Mouse (Mus musculus) v-Abl transformed pro-B cells (cell line): Measurements from ENCODE around the gene Popdc3.
"Not testable (repeated sequence)": the region's sequence is repeated elsewhere in the genome, so short reads cannot be mapped to it uniquely, and the experiment has no call there.

Experiments
- in situ Hi-C, 2 experiments: fragments of 400-800 bp; cut with MboI; formaldehyde crosslinking; loops; one replicate each; pipeline ENCODE4 v1.15.1; 2025; ENCODE audit not compliant: unreplicated experiment in 2 of 2

The Popdc3 gene

DNA sequence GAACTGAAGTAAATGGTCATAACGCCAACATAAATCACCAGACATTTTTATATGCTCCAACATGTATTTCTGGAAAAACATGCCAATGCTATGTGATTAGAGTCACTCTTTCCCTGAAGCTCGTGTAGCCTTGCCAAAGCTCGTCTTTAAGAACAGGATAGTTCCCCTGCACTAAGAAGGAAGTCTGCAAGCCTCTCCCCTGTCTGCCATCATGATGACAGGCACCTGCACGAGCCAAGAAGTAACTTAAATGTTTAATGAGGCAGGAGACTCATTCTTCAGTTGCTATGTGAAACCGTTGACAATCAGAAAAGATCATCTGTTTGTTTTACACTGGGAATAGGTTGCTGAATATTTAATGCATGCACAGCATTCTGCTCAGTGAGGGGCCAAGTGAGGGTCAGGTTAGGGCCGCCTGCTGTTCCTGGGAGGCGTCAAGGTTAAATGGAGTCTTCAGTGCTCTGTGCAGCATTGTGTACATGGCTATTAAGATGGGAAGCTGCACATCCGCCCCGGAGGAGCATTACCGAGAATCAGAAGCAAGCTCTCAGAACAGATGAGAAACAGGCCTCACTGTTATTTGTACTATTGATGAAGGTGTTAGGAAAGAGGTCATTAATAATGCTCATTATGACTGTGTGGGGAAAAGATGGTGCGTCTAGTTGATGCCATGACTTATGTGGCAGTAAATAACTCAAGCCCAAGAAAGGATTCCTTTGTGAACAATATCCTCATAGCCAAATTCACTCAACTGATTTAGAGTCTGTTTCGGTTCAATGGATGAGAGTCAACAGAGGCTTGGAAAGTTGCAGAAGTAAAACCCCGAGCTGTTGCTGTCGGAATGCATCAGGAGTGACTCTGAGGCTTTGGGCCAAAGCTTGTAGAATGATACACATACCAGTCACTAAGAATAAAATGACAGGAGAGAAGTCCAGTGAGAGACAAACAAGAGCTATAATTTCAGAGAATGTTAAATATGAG lies 15.7 kb downstream of the Popdc3 start:
- in situ Hi-C loops, result no loop called here

GRCm38 (mm10) chr10:45194531-45194930 lies 16.6 kb downstream of the Popdc3 start:
- in situ Hi-C loops, result no loop called here

DNA sequence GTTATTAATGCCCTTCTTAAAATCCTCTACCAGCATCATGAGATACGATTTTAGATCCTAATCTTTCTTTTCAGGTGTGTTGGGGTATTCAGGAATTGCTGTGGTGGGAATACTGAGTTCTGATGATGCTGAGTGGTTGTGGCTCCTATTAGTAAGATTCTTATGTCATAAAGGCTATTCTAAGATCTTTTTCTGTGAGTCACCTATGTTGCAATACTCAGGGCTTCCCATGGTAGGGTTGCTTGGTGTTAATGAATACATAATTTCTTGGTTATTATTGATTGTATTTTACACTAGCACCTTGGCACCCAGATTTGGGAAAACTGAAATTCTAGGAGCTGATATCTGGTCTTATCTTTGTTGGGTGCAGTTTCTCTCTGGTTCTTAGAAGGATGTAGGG lies 26.7 kb downstream of the Popdc3 start:
- in situ Hi-C loops, result no loop called here

DNA sequence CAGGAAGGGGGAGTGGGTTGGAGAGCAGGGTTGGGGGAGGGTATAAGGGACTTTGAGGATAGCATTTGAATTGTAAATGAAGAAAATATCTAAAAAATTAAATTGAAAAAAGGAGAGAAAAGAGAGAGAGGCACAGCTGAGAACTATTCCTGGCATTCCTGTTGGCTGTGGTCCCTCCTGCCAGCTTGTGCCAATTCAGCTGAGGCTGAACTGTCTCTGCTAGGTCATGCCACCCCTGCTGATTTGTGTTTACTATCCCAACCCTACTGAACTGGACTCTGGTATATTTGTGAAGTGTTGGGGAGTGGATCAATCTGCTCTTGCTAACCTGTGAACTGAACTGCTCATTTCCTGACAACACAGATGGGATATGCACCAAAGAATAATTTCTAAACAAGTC lies 32.3 kb downstream of the Popdc3 start:
- in situ Hi-C loops, result no loop called here

DNA sequence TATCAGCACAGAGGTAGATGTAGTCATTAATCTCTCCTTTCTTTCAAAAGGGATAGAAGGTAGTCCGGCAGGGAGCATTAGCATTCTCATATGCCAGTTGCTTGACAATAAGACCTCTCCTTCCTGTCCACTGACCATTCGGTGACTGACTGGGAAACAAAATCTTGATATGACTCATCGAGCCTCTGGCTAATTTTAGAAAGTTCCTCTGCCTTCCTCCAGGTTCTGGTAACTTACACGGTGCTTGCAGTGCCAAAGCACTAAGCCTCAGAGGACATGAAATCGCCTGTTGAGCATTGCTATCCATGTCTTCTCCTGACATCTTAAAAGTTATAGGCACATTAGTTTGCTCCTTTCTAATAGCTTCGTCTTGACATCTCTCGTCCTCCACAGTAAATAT lies 38.8 kb downstream of the Popdc3 start:
- in situ Hi-C loops, result no loop called here

- in situ Hi-C loops, result no loop called here
Observed at GRCm38 (mm10) chr10:45229954-45230353, 52.1 kb downstream of the Popdc3 start.

DNA sequence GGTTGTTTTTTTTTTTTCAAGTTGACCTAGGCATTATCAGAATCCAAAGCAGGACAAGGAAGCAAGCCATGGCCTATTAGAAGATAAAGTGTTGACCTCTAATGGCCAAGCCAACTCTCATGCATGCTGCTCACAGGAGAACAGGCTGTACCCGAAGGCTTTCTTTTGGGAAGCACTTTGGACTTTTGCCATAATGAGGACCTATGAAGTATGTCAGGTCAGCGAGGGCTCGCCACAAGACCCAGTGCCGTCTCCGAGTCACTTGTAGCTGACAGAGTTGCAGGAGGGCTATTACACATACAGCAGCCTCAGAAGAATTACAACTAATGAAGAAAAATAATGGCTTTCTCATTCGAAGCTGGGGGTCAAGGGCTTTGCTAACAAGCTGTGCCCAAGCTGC lies 55.5 kb downstream of the Popdc3 start:
- in situ Hi-C loops, result no loop called here

DNA sequence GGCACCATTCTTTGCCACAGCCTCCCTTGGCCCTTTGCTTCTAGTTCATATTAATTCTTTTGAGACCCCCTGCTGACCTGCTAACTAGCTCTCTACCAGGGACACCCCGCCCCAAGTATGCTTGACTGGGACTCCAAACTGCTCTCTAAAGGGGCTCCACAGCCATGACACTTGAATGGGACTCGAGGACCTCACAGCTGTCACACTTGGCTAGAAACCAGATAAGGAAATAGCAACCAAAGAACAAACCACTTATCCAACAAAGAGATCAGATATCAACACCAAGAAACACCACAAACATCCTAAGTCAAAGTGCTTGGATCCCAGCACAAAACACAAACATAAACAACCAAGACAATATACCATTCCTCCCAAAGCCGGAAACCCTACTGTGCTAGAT lies 58.4 kb downstream of the Popdc3 start:
- in situ Hi-C loops, result no loop called here

GRCm38 (mm10) chr10:45237492-45237891 lies 59.6 kb downstream of the Popdc3 start:
- in situ Hi-C loops, result no loop called here

DNA sequence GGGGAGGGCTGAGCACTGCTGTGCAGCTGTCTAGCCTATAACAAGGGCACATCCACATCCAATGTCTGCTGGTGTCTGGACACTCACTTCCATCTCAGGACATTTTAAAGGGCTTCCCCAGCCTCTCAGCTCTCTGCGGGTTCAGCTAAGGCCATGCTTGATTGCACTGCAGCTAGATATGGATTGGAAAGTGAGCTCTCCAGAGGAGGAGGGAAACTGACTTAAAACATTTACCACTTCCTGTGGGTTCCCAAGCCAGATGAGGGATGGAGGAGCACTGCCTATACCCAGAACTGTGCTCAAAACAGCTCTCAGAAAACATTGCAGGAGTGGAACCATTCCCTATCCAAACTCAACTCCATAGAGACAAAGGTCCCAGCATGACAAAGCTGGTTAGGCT lies 82.6 kb downstream of the Popdc3 start:
- in situ Hi-C loops, result no loop called here

DNA sequence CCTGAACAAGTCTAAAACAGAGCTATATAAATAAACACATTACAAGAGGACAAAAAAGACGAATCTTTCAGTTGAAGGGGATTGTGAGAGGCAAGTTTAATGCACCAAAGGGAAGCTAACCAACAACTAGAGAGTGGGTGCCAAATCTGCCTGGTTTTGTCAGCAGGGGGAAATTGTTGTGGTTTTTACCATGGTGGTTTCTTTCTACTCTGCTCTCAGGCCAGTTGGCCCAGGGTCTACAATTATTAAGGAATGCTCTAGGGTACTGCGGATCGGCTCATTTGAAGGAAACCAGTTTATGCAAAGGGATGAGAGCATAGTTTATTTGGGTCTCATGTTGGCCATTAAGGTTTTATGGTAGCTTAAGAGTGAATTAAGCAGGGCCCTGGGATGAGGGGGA lies 84.2 kb downstream of the Popdc3 start:
- in situ Hi-C loops, result no loop called here

DNA sequence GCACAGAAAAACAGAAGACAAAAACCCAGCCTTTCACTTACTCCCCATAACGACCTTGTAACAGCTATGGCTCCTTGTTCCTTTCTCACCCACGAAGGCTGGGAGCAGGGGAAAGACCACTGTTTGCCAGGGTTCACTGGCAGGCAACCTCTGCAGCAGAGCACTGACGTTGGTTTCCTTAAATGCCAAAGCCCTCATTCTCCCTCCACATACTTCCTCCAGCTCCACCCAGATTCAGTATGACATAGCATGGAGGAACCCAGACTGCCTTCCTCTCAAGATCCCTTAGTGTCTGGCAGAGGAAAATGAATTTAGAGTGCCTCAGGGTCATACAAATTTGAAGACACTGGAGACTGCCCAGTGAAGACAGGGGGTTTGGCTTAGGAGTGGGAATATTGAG lies 98.6 kb downstream of the Popdc3 start:
- in situ Hi-C loops, result no loop called here

DNA sequence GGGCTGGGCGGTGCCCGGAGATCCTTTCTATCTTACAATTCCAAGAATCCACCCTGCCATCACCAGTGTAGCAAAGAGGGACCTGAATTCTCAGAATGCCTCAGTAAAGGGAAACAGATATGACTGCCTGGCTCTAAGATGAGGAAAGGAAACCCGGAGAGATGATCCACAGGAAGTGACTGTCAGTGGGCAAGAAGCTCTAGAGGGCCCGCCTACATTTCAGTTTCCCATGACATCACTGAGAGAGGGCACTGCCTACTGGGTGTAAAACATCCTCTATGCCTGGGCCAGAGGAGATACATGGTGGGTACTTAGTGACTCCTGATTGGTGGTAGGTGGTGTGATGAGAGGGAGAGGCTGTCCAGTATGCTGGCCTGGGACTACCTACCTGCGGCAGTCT lies 99.1 kb downstream of the Popdc3 start:
- in situ Hi-C loops, result no loop called here

DNA sequence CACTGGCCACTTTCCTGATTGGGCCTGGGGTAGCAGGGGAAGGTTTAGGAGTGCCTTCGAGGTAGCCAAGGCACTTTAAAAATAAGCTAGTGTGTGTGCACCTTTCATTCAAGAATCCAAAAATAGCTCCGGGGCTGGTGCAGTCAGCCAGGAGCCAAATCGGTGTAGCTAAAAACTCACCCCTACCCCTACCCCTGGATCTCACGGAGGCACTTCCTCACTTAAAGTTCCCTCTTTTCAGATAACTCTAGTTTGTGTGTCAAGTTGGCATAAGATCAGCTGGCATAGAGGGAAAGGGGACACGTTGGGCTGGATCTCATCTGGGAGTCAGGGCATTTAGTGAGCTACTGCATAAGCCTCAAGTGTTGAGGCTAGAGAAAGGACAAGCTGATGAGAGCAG lies 107.8 kb downstream of the Popdc3 start:
- in situ Hi-C loops, result no loop called here

DNA sequence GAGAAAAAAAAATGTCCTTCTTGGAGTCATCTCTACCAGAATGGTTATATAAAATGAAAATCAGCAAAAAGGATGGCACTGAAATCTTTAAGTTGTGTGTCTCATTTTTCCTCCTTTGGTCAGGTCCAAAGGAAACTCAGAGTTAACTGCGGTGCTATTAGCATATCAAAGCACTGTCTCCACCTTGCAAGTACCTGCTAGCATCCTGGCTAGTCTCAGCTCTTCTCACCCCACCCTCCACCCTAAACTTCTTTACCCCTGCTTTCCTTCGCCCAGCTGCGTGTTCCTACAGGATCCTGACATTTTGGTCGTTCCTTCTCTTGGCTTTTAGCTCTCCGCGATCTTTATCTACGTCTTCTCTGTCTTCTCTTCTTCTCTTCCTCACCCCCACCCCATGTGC lies 110.5 kb downstream of the Popdc3 start:
- in situ Hi-C loops, result no loop called here

- in situ Hi-C loops, result no loop called here
Observed at GRCm38 (mm10) chr10:45289218-45290105, 111.6 kb downstream of the Popdc3 start.

- in situ Hi-C loops, result no loop called here
Observed at GRCm38 (mm10) chr10:45290618-45291017, 112.7 kb downstream of the Popdc3 start.

GRCm38 (mm10) chr10:45292159-45292558 lies 114.3 kb downstream of the Popdc3 start:
- in situ Hi-C loops, result not testable (repeated sequence)

- in situ Hi-C loops, result no loop called here
Observed at GRCm38 (mm10) chr10:45295093-45295492, 117.2 kb downstream of the Popdc3 start.

DNA sequence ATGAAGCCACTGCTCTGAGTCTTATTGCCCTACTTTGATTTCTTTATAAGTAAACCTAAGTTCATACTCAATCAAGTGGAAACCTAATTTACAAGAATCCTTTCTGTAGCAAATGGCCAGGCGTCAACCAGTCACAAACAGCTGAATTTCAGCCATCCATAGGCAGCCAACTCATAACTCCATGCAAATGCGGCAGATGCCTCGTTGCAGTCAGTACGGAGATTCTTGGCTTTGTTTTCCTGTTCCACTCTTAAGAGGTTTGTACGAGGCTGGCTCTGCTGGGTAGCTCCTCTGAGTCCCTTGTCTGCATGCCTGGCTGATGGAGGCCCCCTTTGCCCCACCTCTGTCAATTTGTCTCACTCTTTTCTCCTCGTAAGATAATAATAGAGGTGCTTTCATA lies 120.6 kb downstream of the Popdc3 start:
- in situ Hi-C loops, result no loop called here

DNA sequence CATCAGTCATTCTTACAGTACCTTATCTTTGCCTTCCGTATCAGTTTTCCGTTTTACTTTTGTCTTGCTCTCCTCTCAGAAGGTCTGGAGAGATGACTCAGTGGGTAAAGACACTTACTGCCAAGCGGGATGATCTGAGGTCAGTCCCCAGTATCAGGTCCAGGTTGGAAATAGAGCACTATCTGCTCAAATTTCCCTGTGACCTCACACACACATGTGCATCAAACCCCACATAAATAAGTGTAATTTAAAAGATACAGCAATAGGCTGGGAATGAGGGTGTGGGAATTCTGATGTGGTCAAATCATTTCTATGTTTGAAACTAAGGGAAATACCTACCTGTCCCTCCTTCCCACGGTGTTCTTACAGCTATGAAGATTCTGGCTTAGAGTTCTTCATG lies 121.6 kb downstream of the Popdc3 start:
- in situ Hi-C loops, result no loop called here
